Mouse (Mus musculus) midbrain, embryonic 16.5 days (tissue): ENCODE measurements around the gene Oma1. TPM values are rescaled to one million over a fixed set of nuclear protein-coding genes. Genes with fewer than 3 reads are reported as not detected.

Experiments
- ATAC-seq: fragments of 200-750 bp; cut with Nextera tagmentation; 2 replicates; pipeline ENCODE4 v1.8.0; 2017; ENCODE audit warnings: moderate TSS enrichment
- H3K27ac ChIP-seq: fragments of 300-500 bp; sonication (generic); 2 replicates; pipeline ENCODE4 v1.5.1; 2014; ENCODE audit warnings: mild to moderate bottlenecking, low read length, mixed read lengths
- H3K27me3 ChIP-seq: fragments of 300-500 bp; sonication (generic); 2 replicates; pipeline ENCODE4 v1.6.1; 2014; ENCODE audit warnings: low read depth, low read length, mixed read lengths; ENCODE audit not compliant: control insufficient read depth, insufficient read depth
- H3K36me3 ChIP-seq: fragments of 300-500 bp; sonication (generic); 2 replicates; pipeline ENCODE4 v1.6.1; 2014; ENCODE audit warnings: mild to moderate bottlenecking, low read length, moderate library complexity, mixed read lengths; ENCODE audit not compliant: control insufficient read depth, insufficient read depth
- H3K4me1 ChIP-seq: fragments of 300-500 bp; sonication (generic); 2 replicates; pipeline ENCODE4 v1.6.1; 2014; ENCODE audit warnings: mild to moderate bottlenecking, low read length, mixed read lengths; ENCODE audit not compliant: control insufficient read depth, insufficient read depth
- H3K4me2 ChIP-seq: fragments of 300-500 bp; sonication (generic); 2 replicates; pipeline ENCODE4 v1.6.1; 2014; ENCODE audit warnings: mild to moderate bottlenecking, low read length, mixed read lengths
- H3K4me3 ChIP-seq: fragments of 300-500 bp; sonication (generic); 2 replicates; pipeline ENCODE4 v1.5.1; 2014; ENCODE audit warnings: low read depth, mild to moderate bottlenecking, low read length, moderate library complexity, mixed read lengths
- H3K9ac ChIP-seq: fragments of 300-500 bp; sonication (generic); 2 replicates; pipeline ENCODE4 v1.6.1; 2014; ENCODE audit warnings: low read depth, low read length, mixed read lengths
- H3K9me3 ChIP-seq: fragments of 300-500 bp; sonication (generic); replicated peaks from 2 replicates; pipeline ENCODE4 v1.6.1; 2014; ENCODE audit warnings: mild to moderate bottlenecking, low read length, mixed read lengths; ENCODE audit not compliant: control insufficient read depth, poor library complexity, severe bottlenecking
- WGBS: fragments of 180-500 bp; shearing (Covaris S2); extraction: QIAGEN DNeasy Blood & Tissue Kit; methylation state at CpG from one replicate; pipeline ENCODE4 v1.1.7; 2014; 5-methylcytosine and 5-hydroxymethylcytosine counted together
- polyA plus RNA-seq: library from polyadenylated mRNA; unstranded; fragments of >200 nt; fragmentation: Nextera tagmentation; extraction: Ambion mirVana; gene quantifications from 2 replicates; pipeline ENCODE4 v1.2.1, GENCODE M21; 2015

The Oma1 gene
- polyA plus RNA-seq, 1 experiment from 2014 or later, result 9.6 TPM

DNA sequence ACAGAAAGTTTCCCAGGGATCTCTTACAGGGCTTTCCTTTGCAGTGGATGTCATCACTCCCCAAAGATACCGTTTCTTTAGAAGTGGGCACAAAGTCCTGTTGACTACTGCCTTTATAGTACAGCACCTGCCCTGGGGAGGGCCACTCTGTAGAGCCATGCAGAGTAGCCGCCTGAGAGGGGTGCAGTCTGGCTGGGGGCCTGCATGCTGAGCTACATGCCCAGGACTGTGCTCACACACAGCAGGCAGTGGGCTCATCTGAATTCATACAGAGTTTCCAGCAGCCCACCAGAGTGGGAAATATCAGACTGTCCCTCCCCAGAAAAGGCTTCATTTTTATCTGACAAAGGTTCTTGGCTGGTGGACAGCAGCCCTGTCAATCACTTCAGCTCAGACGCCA, 73.7 kb downstream of the Oma1 start:
- WGBS, result 49% methylated on average over 3 of the region's 3 CpGs
- 0 out of 2 replicates have a peak, but pooled peaks have one; percentile 56 for ATAC-seq
- Histone ChIP-seq H3K36me3 (no peaks in the 10 kb centered on the region), H3K9ac (no peak overlapping the region), H3K27me3 (no peaks in the 10 kb centered on the region), H3K27ac (no peak overlapping the region), H3K4me1 (peaks cover 2% of the 10 kb centered on the region; the same call in 1 of the 2 replicates), H3K9me3 (no peaks in the 10 kb centered on the region), H3K4me3 (no peak overlapping the region), H3K4me2 (no peak overlapping the region)

GRCm38 (mm10) chr4:103388530-103389178, 75.0 kb downstream of the Oma1 start:
- ATAC-seq, result no peak
- Histone ChIP-seq H3K9ac (no peak overlapping the region), H3K4me2 (no peak overlapping the region), H3K4me3 (no peak overlapping the region), H3K36me3 (no peaks in the 10 kb centered on the region), H3K27ac (no peak overlapping the region), H3K9me3 (no peaks in the 10 kb centered on the region), H3K27me3 (no peaks in the 10 kb centered on the region), H3K4me1 (peaks cover 2% of the 10 kb centered on the region; the same call in 1 of the 2 replicates)
- WGBS, result 59% methylated on average over 8 of the region's 8 CpGs

DNA sequence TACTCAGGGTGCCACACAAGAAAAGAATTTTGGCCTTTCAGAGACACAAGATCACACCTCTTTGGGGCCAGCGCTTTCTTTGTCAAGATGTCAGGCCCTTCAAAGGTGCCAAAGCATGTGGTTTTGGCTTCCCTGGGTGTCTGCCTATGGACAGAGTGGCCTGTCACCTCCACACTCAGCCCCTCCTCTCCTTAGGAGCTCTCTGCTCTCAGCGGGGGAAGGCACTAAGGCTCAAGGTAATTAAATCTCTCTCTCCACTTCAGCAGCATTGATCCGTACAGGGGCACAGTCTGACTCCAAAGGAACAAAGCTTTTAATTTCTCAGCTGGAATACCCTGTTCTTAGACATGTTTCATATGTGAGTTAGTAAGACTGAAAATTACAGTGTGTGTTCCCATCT, 76.0 kb downstream of the Oma1 start:
- Histone ChIP-seq H3K9me3 (no peaks in the 10 kb centered on the region), H3K4me3 (no peak overlapping the region), H3K36me3 (no peaks in the 10 kb centered on the region), H3K4me1 (peaks cover 2% of the 10 kb centered on the region; the same call in 1 of the 2 replicates), H3K27ac (no peak overlapping the region), H3K4me2 (no peak overlapping the region), H3K9ac (no peak overlapping the region), H3K27me3 (no peaks in the 10 kb centered on the region)
- peak; percentile 48; the same call in 1 of the 2 replicates for ATAC-seq
- WGBS, result 16% methylated on average over 3 of the region's 3 CpGs

DNA sequence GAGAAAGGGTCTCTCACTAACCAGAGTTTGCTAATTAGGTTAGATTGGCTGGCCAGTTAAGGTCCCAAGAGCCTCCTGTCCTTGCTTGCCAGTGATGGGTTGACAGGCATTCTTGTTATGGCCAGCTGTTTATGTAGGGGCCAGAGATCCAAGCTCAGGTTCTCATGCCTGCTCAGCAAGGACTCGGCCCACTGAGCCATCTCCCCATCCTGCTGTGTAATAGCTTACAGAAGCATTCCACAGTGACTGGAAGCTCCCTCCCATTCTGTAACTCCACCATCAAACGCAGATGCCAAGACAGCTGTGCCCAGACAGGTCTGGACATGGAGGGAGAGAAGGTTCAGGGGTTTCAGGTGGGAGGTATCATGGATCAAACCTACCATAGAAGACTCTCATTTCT, 76.9 kb downstream of the Oma1 start:
- Histone ChIP-seq H3K9ac (no peak overlapping the region), H3K27ac (no peak overlapping the region), H3K27me3 (no peaks in the 10 kb centered on the region), H3K9me3 (no peaks in the 10 kb centered on the region), H3K4me1 (peaks cover 2% of the 10 kb centered on the region; the same call in 1 of the 2 replicates), H3K36me3 (no peaks in the 10 kb centered on the region), H3K4me3 (no peak overlapping the region), H3K4me2 (no peak overlapping the region)
- ATAC-seq, result no peak
- 76% methylated on average over 2 of the region's 2 CpGs for WGBS

DNA sequence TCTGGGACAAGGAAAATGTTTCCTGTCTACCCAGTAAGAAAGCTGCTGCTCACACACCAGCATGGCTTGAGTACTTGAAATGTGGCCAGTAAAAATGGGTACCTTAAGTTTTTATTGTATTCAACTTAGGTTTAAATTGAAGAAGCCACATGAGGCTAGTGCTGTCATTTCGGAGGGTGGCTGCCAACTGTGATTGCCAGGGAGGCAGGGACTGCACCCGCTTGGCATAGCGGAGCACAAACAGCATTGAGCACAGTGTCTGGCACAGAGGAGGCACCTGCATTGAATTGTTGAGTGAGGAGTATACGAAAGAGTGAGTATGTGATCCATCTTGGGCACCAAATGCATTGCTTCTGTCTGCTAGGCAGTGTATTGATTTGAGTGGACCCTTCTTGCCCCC, 81.5 kb downstream of the Oma1 start:
- H3K9ac ChIP-seq, result no peak overlapping the region
- H3K4me1 ChIP-seq, result no peaks in the 10 kb centered on the region
- no peaks in the 10 kb centered on the region for H3K36me3 ChIP-seq
- no peaks in the 10 kb centered on the region for H3K27me3 ChIP-seq
- H3K4me2 ChIP-seq, result no peak overlapping the region
- no peak for ATAC-seq
- H3K27ac ChIP-seq, result no peak overlapping the region
- H3K9me3 ChIP-seq, result no peaks in the 10 kb centered on the region
- WGBS, result 86% methylated on average over 4 of the region's 4 CpGs
- no peak overlapping the region for H3K4me3 ChIP-seq

GRCm38 (mm10) chr4:103395905-103396304, 82.3 kb downstream of the Oma1 start:
- ATAC-seq, result no peak
- WGBS, result 74% methylated on average over 9 of the region's 9 CpGs
- no peak overlapping the region for H3K4me2 ChIP-seq
- H3K4me1 ChIP-seq, result no peaks in the 10 kb centered on the region
- no peak overlapping the region for H3K27ac ChIP-seq
- H3K27me3 ChIP-seq, result no peaks in the 10 kb centered on the region
- no peaks in the 10 kb centered on the region for H3K9me3 ChIP-seq
- H3K9ac ChIP-seq, result no peak overlapping the region
- H3K4me3 ChIP-seq, result no peak overlapping the region
- no peaks in the 10 kb centered on the region for H3K36me3 ChIP-seq

DNA sequence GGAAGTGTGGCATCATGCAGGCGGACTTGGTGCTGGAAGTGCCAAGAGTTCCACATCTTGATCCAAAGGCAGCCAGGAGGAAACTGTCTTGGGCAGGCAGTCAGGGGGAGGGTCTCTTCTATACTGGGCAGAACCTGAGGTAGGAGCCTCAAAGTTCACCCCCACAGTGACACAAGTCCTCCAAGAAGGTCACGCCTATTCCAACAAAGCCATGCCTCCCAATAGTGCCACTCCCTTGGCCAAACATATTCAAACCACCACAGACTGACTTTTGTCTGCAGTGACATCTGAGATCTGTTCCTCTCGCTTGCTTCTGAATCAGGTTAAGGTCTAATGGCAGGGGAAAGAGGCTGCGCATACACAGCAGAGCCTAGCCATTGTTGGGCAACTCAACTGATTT, 83.3 kb downstream of the Oma1 start:
- Histone ChIP-seq H3K4me1 (no peaks in the 10 kb centered on the region), H3K36me3 (no peaks in the 10 kb centered on the region), H3K4me2 (no peak overlapping the region), H3K9me3 (no peaks in the 10 kb centered on the region), H3K27me3 (no peaks in the 10 kb centered on the region), H3K4me3 (no peak overlapping the region), H3K27ac (no peak overlapping the region), H3K9ac (no peak overlapping the region)
- ATAC-seq, result no peak
- 88% methylated on average over 4 of the region's 4 CpGs for WGBS

GRCm38 (mm10) chr4:103402581-103402980, 89.0 kb downstream of the Oma1 start:
- 87% methylated on average over 4 of the region's 4 CpGs for WGBS
- Histone ChIP-seq H3K9ac (no peak overlapping the region), H3K4me1 (no peaks in the 10 kb centered on the region), H3K4me2 (no peak overlapping the region), H3K27ac (no peak overlapping the region), H3K4me3 (no peak overlapping the region), H3K27me3 (no peaks in the 10 kb centered on the region), H3K36me3 (no peaks in the 10 kb centered on the region), H3K9me3 (no peaks in the 10 kb centered on the region; the same call in 1 of the 2 replicates)
- no peak for ATAC-seq

- no peak overlapping the region for H3K27ac ChIP-seq
- no peaks in the 10 kb centered on the region; the same call in 1 of the 2 replicates for H3K9me3 ChIP-seq
- H3K4me2 ChIP-seq, result no peak overlapping the region
- H3K4me3 ChIP-seq, result no peak overlapping the region
- no peak for ATAC-seq
- H3K4me1 ChIP-seq, result no peaks in the 10 kb centered on the region
- H3K9ac ChIP-seq, result no peak overlapping the region
- H3K36me3 ChIP-seq, result no peaks in the 10 kb centered on the region
- no peaks in the 10 kb centered on the region for H3K27me3 ChIP-seq
- WGBS, result 78% methylated on average over 3 of the region's 3 CpGs
Observed at GRCm38 (mm10) chr4:103405321-103405720, 91.7 kb downstream of the Oma1 start.
